Mouse (Mus musculus): ENCODE data around the gene Ptpre. TPM values are rescaled to one million over a fixed set of nuclear protein-coding genes. Genes with fewer than 3 reads are reported as not detected.

The Ptpre gene
- total RNA-seq, 1 experiment from 2014 or later: 157 TPM

DNA sequence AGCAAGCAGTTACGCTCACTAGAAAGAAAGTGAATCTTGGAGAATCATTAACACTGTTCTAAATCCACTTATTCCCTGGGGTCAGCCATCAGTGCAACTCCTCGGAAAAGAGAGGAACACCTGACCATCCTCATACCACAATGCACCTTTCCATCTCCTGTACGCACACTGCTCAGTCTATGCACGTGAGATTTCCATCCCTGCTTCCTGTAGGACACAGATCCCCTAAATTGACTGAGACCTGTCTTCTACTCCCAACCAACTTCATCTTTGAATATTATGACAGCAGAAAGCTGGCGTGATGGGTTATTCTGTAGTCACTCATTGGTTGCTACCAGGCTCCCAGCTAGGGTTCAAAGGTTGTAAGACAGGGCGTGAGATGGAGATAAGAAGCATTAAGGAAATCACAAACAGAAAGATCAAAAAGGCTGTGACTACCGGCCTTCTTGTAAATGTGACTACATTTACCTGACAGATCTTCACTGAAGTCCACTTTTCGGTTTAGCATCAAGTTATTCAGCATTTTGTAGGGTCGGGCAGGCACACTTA lies 166.4 kb downstream of the Ptpre start:
- no peak for ATAC-seq (replicated peaks; ENCODE audit: insufficient number of reproducible peaks, low FRiP score, low TSS enrichment, poor library complexity, severe bottlenecking)

DNA sequence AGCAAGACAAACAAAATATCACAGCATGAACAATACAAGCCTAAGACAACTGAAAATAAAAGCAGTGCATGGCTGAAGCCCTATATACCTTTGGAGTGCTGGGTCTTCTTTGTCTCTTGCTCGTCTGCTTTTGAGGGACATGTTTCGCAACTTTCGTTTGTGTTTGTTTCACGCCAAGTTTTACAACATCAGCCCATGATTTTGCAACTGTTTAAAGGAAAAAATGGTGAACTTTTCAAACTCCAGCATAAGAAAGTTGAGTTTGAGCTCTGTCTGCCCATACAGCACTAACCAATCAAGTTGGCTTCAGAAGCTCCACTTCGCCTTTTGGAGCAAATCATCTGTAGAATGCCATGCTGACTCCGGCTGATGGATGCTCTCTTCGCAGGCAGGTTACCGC lies 167.0 kb downstream of the Ptpre start:
- ATAC-seq (replicated peaks; ENCODE audit: insufficient number of reproducible peaks, low FRiP score, low TSS enrichment, poor library complexity, severe bottlenecking): no peak

DNA sequence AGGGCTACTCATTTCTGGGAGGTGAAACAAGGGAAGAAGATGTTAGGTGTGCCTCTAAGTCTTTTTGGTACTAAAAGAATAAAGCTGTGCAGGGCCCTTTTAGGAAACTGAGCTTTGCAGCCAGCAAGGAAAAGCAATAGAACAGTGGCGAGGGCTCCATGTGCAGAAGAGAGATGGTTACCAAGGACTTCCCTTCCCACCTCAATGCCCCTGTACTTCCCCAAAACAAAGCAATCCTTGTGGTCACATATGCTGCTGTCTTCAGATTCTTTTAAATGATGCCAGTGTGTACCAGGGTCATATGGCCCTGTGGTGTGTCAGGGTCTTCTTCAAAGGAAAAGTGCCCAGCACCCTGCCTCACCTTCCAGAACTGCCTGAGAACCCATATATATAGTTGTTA lies 167.8 kb downstream of the Ptpre start:
- no peak for ATAC-seq (replicated peaks; ENCODE audit: insufficient number of reproducible peaks, low FRiP score, low TSS enrichment, poor library complexity, severe bottlenecking)

DNA sequence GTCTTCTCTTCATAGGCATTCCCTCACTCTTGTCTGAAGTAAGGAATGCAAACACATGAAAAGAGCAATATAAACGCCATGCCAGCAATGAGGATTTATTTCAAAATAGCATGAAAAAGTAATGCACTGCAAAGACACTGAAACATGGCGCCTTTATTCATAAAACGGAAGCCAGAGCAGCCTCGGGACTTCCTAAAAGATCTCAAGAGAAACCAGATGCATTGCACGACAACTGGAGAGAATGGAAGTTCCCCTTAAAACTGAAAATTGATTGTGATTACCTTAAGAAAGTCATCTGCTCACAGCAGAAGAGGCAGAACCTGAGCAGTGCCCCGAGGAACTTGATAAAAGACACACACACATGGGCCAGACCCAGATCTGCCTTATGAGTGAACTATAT lies 168.5 kb downstream of the Ptpre start:
- ATAC-seq (replicated peaks; ENCODE audit: insufficient number of reproducible peaks, low FRiP score, low TSS enrichment, poor library complexity, severe bottlenecking): peak; percentile 46

DNA sequence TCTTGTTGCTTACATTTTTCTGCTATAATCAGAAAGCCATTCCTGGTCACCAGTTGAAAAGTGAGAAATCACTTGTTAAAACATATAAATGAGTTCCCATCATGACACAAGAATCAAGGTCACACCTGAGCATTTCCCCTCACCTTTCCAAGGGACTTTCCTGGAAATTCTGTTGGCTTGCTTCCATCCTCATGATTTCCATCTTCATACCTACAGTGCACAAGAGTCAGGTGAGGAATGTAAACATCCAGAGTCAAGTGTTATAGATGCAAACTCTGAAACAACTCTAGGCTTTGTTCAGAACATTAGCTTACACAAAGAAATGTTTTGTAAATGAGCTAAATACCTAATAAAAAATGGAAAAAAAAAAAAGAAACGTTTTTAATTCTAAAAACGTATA lies 173.4 kb downstream of the Ptpre start:
- no peak for ATAC-seq (replicated peaks; ENCODE audit: insufficient number of reproducible peaks, low FRiP score, low TSS enrichment, poor library complexity, severe bottlenecking)

DNA sequence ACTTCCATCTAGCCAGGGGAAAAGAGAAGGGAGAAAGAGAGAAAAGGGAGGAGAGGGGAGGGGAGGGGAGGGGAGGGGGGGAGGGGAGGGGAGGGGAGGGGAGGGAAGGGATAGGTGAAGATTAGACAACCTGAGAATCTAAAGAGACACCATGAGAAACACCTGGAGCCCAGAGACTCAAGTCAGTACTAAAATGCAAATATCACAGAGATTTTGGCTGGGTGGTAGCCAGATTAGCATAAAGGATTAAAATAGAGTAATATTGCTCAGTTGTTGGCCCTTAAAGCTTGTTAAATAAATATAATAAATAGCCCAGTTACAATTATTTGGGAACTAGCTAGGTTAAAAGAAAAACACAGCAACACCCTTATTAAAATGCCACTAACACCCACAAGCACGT lies 175.3 kb downstream of the Ptpre start:
- no peak for ATAC-seq (replicated peaks; ENCODE audit: insufficient number of reproducible peaks, low FRiP score, low TSS enrichment, poor library complexity, severe bottlenecking)

DNA sequence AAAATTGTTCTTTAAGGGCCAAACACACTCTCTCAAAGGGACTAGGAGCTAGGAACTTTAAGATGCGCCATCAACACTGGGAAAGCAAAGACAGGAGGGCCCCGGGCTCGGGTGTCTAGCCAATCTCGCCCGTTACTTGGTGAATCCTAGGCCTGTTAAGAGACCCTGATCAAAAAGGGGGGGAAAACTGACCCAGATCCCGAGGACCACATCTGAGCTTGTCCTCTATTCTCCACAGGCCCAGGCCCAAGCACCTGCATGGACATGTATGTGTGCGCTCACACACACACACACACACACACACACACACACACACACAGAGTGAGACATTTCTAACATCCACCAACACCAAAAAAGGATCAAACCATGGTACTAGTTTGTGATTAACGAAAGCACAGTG lies 176.0 kb downstream of the Ptpre start:
- no peak for ATAC-seq (replicated peaks; ENCODE audit: insufficient number of reproducible peaks, low FRiP score, low TSS enrichment, poor library complexity, severe bottlenecking)

DNA sequence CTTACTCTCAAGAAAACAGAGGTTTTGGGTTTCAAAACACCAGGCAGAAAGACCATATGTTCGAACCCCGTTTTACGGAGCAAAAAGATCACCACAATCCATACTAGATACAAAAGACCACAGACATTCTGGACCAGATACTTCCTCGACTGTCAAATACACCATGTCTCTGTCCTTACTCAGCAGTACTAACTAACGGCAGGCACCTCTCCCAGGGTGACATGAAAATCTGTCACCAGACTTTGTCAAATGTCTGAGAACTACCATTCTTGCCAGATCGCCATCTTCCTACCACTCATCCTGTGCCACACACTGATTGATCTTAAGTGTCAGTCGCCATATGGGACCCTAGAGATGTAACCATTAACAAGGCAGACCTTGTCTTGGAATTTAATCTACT lies 177.9 kb downstream of the Ptpre start:
- no peak for ATAC-seq (replicated peaks; ENCODE audit: insufficient number of reproducible peaks, low FRiP score, low TSS enrichment, poor library complexity, severe bottlenecking)

DNA sequence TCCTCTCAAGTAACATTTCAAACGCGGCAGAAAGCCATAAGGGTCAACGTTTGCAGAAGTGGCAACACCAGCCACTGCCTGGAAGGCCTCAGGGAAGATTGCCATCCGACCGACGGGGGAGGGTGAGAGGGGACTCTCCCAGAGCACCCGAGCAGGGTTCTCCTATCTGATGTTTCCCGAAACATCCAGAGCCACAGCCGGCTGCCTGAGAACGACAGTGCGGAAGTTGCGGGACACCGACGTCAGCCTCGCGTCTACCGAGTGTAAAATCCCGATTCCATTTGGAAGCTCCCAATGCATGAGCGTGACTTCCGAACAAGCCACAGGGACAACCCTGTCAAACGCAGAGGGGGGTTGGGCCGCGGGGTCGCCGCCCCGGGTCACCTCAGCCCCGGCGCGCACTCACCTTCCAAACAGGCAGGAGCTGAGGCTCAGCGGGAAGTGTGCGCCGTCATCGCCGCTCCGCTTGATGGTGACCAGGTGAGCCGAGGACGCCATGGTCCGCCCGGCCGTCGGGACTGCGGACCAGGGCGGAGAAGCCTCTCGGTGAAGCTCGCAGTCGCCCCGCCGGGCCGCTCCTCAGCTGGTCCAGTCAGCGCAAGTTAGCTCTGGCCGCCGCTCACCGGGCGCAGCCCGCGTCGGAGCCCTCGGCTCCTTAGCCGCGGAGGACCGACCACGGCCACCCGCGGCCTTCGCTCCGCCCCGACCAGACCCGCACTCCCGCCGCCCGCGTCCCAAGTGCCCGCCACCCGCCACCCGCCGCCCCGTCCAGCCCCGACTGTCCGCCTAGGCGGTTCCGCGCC lies 178.6 kb downstream of the Ptpre start, which contains the start of gene Mki67:
Gene Mki67 (minus strand): TSS at position 720 of the 803 bp plus-strand sequence.
- 0 out of 2 replicates have a peak, but pooled peaks have one; percentile 16 for ATAC-seq (replicated peaks; ENCODE audit: insufficient number of reproducible peaks, low FRiP score, low TSS enrichment, poor library complexity, severe bottlenecking)

DNA sequence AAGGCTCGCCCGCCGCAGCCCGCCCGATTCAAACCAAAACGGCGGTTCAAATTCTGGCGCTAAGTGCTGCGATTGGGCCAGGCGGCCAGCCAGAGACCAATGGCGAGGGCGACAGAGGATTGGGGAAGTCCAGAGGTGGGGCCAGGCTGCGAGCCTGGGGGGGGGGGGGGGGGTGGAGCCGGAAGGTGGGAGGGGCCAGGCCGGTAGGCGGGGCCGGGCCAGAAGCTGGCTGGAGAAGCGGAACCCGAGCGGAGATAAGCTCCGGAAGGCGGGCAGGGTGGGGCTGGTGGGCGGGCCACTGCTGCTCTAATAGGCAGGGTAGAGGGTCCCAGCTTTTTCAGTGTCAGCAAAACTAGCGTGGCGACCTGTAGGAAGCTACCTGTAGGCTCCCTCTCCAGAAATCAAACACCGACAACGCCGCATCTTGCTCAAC lies 179.2 kb downstream of the Ptpre start:
- ATAC-seq (replicated peaks; ENCODE audit: insufficient number of reproducible peaks, low FRiP score, low TSS enrichment, poor library complexity, severe bottlenecking): peak; percentile 91

DNA sequence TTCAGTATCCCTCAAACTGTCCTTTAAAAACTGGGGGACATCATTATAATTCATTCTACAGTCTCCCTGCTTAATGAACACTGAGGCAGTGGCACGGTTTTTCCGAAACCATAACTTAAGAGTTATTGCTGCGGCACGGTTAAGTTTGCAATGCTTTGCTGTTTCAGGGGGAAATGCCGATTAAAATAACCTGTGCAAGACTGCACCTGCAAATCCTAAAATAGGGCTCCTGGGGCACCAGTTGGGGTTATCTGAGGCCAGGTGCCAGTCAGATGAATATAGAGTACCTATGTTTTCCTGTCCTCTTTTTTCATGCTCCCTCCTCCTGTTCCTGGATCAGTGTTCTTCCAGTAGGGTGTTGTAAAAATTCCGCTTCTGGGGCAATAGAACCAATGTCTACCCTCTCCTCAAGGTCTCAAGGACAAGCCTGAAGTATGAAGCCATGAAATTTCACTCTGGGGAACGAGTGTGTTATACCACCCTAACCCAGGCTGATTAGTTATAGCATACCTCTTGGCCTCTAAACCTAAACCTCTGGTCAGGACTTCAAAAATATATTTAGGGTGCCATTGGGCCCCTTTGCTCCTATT lies 179.8 kb downstream of the Ptpre start:
- ATAC-seq (replicated peaks; ENCODE audit: insufficient number of reproducible peaks, low FRiP score, low TSS enrichment, poor library complexity, severe bottlenecking): no peak

DNA sequence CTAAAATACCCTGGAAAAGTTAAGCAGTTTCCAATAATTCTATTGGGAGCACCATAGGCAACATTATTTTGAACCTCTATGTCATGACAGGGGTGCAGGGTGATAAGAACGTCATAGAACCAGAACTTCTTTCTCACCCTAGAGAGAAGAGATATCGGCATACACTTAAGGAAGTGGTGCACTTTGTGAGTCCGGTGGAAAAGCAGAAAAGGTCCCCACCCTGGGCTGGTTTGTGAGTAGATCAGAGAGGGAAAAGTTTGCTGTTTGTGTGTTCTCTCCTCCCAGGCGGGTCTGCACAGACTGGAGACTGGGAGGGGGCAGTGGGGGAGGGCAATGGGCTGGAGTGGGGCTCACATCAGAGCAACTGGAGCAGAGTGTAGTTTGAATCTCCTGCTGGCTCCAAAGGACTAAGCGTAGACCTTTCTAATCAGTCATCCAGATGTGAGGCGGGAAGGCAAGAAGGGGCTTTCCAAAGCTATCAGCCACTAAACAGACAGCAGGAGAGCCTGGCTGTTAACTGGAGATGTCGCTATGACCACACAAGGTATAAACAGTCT lies 184.2 kb downstream of the Ptpre start:
- ATAC-seq (replicated peaks; ENCODE audit: insufficient number of reproducible peaks, low FRiP score, low TSS enrichment, poor library complexity, severe bottlenecking): no peak

DNA sequence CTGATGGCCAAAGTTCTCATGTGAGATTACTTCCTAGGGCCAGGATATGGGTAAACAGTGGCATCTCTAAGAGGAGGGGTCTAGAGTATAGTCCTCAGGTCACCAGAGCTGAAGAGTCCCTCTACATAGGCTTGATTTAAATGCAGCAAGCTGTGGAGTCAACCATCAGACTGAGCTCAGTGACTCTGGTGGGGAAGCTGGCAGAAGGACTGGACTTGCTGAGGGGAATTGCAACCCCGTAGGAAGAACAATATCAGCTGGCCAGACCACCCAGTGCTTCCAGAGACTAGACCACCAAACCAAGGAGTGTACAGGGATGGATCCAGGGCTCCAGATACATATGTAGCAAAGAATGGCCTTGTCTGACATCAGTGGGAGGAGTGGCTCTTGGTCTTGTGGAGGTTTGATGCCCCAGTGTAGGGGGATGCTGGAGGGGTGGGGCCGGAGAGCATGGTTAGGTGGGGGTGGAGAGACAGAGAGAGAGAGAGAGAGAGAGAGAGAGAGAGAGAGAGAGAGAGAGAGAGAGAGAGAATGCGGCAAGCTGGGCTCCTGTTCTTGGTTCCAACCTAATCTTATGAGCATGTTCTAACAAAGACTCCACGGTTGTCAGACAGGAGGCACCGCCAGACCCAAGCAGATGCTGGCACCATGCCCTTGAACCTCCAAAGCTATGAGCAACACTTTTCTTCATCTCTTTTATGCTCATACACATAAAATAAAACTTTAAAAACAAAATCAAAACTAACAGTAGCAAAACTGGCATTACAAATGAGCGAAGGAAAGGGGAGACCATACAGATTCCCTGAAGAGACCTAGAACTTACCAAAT lies 184.9 kb downstream of the Ptpre start:
- ATAC-seq (replicated peaks; ENCODE audit: insufficient number of reproducible peaks, low FRiP score, low TSS enrichment, poor library complexity, severe bottlenecking): no peak

DNA sequence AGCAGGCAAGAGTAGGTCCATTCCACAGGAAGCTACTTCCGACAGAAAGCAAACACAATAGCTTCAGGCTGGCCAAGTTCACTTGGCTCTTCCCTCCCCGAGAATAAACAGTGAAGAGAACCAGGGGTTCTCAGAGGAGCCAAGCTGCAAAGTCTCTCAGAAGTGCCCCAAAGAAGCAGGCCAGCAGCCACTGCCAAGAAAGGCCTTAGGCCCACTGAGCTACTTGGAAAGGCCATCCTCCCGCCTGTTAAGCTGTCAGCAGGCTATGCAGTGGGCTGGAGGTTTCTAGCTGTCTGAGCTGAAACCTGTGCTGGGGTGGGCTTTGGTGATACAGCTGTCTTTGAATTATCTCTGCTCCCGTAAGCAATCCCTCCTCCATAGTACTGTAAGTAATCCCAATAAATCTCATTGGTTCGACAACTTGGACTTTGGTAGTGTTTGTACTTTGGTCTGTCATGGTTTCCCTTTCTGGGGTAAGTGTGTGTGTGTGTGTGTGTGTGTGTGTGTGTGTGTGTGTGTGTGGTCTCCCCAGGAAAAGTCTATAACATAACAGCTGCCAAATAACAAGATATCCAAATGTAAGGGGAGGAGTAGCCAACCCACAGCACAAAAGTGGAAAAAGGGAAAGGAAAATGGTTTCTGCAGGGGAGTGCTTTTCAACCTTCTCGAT lies 186.5 kb downstream of the Ptpre start:
- ATAC-seq (replicated peaks; ENCODE audit: insufficient number of reproducible peaks, low FRiP score, low TSS enrichment, poor library complexity, severe bottlenecking): no peak

DNA sequence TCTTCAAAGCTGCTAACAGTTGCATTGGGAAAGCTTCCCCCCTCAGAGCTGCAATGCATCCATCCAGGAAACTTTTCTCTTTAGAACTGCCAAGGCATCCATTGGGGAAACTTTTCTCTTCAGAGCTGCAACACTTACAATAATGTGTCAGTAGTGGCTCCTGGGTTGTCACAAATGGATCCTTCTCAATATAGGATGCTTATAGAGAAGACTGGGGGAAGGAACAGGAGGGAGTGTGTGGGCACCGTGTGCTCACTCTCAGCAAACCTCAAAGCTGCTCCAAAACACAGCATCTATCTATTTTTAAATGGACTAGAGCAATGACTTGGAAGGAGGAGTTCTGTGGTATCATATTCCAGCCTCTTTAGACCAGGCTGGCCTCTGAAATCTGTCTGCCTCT lies 189.4 kb downstream of the Ptpre start:
- no peak for ATAC-seq (replicated peaks; ENCODE audit: insufficient number of reproducible peaks, low FRiP score, low TSS enrichment, poor library complexity, severe bottlenecking)

DNA sequence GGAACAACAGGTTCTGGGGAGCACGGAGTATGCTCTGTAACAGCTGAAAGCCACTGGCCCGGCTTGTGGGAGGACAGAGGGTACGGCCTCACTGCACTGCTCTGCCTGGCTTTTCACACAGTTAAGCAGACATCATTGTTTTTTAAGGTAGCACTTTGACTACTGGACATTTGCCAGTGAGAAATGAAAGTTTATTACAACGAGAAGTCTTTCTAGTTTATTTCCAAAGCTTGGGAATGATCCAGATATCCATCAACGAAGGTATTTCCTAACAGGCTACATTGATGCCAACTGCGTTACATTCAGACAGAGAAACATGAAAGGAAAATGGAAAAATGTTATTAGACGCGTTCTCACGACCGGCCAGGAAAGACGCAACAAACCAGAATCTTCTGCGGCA lies 190.8 kb downstream of the Ptpre start:
- no peak for ATAC-seq (replicated peaks; ENCODE audit: insufficient number of reproducible peaks, low FRiP score, low TSS enrichment, poor library complexity, severe bottlenecking)

DNA sequence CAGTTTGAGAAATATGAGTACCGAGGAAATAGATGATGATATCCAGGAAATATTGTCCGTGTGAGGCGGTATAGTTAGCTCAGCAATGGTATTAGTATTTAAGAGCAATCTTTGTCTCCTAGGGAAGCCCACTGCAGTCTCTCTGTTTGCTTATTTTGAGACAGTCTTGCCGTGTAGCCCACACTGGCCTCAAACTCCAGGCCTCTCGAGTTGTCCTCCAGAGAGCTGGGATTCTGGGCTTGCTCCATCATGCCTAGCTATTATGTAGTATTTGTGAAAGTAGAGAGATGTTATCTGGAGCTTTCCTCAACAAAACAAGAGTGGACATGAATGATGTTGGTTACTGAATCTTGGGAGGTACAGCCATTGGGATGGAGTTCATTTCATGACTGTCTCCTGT lies 197.1 kb downstream of the Ptpre start:
- no peak for ATAC-seq (replicated peaks; ENCODE audit: insufficient number of reproducible peaks, low FRiP score, low TSS enrichment, poor library complexity, severe bottlenecking)

DNA sequence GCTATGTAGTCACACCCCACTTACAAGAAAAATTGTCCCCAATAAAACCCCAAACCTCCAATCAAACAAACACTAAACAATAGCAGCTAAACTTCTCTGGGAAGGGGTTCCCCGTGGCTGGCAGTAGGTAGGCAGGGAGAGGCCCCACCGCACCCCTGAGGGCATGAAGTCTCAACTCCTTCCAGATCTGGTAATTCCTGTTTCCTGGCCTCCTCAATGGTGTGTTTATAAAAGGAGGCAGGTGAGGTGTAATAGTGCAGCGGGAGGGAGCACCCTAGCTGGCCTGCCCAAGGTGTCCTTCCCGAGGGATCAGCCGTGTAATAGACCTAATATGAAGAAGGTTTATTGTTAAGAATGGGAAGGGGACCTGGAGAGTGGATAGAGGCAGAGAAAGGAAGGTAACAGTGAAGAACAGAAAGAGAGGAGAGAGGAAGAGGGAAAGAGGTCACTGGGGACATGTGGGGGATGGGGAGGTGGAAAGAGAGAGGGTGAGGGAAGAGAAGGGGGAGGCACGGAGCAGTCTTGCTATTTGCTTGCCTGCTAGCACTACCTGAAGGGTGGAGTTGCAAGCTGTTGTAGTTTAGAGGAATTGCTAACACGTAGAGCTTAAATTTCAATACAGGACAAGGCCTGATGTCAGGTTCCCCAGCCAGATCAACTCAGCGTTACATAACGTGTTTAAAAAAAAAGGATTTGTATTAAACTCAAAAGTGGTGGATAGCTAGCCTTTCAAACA lies 197.8 kb downstream of the Ptpre start:
- ATAC-seq (replicated peaks; ENCODE audit: insufficient number of reproducible peaks, low FRiP score, low TSS enrichment, poor library complexity, severe bottlenecking): no peak
